Mouse (Mus musculus) myocyte (in vitro differentiated cells): ENCODE results near the gene Gcn1l1. TPM values are rescaled to one million over a fixed set of nuclear protein-coding genes. Genes with fewer than 3 reads are reported as not detected.

Experiments
- H3K27me3 ChIP-seq: one replicate; pipeline ENCODE4 v1.6.1; 2011; ENCODE audit not compliant: control insufficient read depth, insufficient read depth, insufficient read length
- H3K36me3 ChIP-seq: one replicate; pipeline ENCODE4 v1.6.1; 2011; ENCODE audit not compliant: control insufficient read depth, insufficient read depth
- H3K4me2 ChIP-seq: one replicate; pipeline ENCODE4 v1.6.1; 2011; ENCODE audit warnings: low read depth, control low read depth
- H3K4me3 ChIP-seq: one replicate; pipeline ENCODE4 v1.5.1; 2011; ENCODE audit warnings: mild to moderate bottlenecking, control low read depth, moderate library complexity
- H3K79me2 ChIP-seq: one replicate; pipeline ENCODE4 v1.6.1; 2011; ENCODE audit not compliant: control insufficient read depth, insufficient read depth
- H3ac ChIP-seq: one replicate; pipeline ENCODE4 v1.6.1; 2011; ENCODE audit not compliant: control insufficient read depth, insufficient read length
- CEBPB ChIP-seq: IDR thresholded peaks from 2 replicates; pipeline ENCODE4 v1.6.1; 2011; ENCODE audit warnings: mild to moderate bottlenecking, moderate library complexity; ENCODE audit not compliant: poor library complexity, insufficient read depth, severe bottlenecking
- E2F4 ChIP-seq: IDR thresholded peaks from one replicate; pipeline ENCODE4 v1.6.1; 2011; ENCODE audit warnings: mild to moderate bottlenecking, control low read depth, moderate library complexity; ENCODE audit not compliant: insufficient read depth
- MAX ChIP-seq: IDR thresholded peaks from one replicate; pipeline ENCODE4 v1.6.1; 2011; ENCODE audit warnings: low read depth, mild to moderate bottlenecking, control low read depth
- MYOD1 ChIP-seq, 3 experiments: IDR thresholded peaks; one replicate each; pipeline ENCODE4 v1.6.1; 2011; ENCODE audit warnings: control low read depth in 2 of 3, low read depth in 2 of 3, mild to moderate bottlenecking in 2 of 3, moderate library complexity in 1 of 3; ENCODE audit not compliant: insufficient read length in 2 of 3, control insufficient read depth in 1 of 3
- MYOG ChIP-seq, 3 experiments: IDR thresholded peaks; one replicate each; pipeline ENCODE4 v1.6.1; 2011; ENCODE audit warnings: control low read depth in 2 of 3, low read depth in 2 of 3, mild to moderate bottlenecking in 2 of 3; ENCODE audit not compliant: insufficient read length in 2 of 3, control insufficient read depth in 1 of 3, insufficient read depth in 1 of 3
- POLR2A ChIP-seq: IDR thresholded peaks from one replicate; pipeline ENCODE4 v1.6.1; 2011; ENCODE audit warnings: low read depth, mild to moderate bottlenecking, control low read depth, moderate library complexity; ENCODE audit not compliant: insufficient read length
- POLR2AphosphoS2 ChIP-seq: IDR thresholded peaks from one replicate; pipeline ENCODE4 v1.6.1; 2011; ENCODE audit warnings: low read depth, control low read depth; ENCODE audit not compliant: insufficient read length
- REST ChIP-seq: IDR thresholded peaks from one replicate; pipeline ENCODE4 v1.6.1; 2011; ENCODE audit warnings: mild to moderate bottlenecking, control low read depth, moderate library complexity; ENCODE audit not compliant: insufficient read depth, insufficient read length
- SRF ChIP-seq: IDR thresholded peaks from one replicate; pipeline ENCODE4 v1.6.1; 2011; ENCODE audit warnings: low read depth; ENCODE audit not compliant: control insufficient read depth, insufficient read length
- TCF12 ChIP-seq: IDR thresholded peaks from one replicate; pipeline ENCODE4 v1.6.1; 2011; ENCODE audit warnings: mild to moderate bottlenecking, control low read depth; ENCODE audit not compliant: poor library complexity, insufficient read depth, severe bottlenecking
- TCF3 ChIP-seq: IDR thresholded peaks from one replicate; pipeline ENCODE4 v1.6.1; 2011; ENCODE audit warnings: low read depth, control low read depth; ENCODE audit not compliant: insufficient read length
- USF1 ChIP-seq: IDR thresholded peaks from one replicate; pipeline ENCODE4 v1.6.1; 2011; ENCODE audit warnings: low read depth, mild to moderate bottlenecking, control low read depth, moderate library complexity
- polyA plus RNA-seq: library from polyadenylated mRNA; unstranded; fragments of >200 nt; fragmentation: generic; extraction: Trizol; gene quantifications from one replicate; pipeline ENCODE4 v1.2.1, GENCODE M21; 2012; ENCODE audit warnings: missing spikeins

Gcn1l1 gene
- polyA plus RNA-seq, 1 experiment = 49.4 TPM

GRCm38 (mm10) chr5:115554536-115555291, 10.3 kb upstream of the Gcn1l1 start:
- H3K27me3 ChIP-seq = no peaks in the 10 kb centered on the region
- H3K4me3 ChIP-seq = no peak overlapping the region
- peaks cover 2% of the 10 kb centered on the region for H3K79me2 ChIP-seq
- TF ChIP-seq TCF12 = no peak
- TF ChIP-seq POLR2A = no peak
- no peak for TF ChIP-seq CEBPB
- no peak overlapping the region for H3ac ChIP-seq
- no peak overlapping the region for H3K4me2 ChIP-seq
- no peaks in the 10 kb centered on the region for H3K36me3 ChIP-seq

DNA sequence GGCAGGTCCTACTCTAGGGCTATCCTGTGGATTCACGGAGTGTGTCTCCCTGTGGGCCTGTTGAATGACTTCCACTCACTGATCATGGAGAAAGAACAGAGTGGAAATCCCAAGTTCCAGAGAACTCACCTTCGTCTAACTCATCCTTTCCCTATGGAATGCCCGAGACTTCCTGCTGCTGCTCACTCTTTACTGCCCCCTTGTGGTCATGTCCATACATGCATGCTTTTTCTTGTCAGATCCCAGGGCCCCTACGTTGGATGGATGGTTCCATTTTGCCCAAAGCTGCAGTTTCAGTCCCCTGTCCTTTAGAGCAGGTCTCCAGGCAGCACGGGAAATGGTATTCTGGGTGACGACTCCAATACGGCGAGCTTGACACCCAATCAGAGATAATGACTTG, 8.8 kb upstream of the Gcn1l1 start:
- no peak overlapping the region for H3K4me3 ChIP-seq
- no peaks in the 10 kb centered on the region for H3K27me3 ChIP-seq
- H3ac ChIP-seq = no peak overlapping the region
- H3K79me2 ChIP-seq = peaks cover 17% of the 10 kb centered on the region
- peaks cover 8% of the 10 kb centered on the region for H3K36me3 ChIP-seq
- TF ChIP-seq POLR2A (no peak), POLR2AphosphoS2 (peak; percentile 24)
- H3K4me2 ChIP-seq = no peak overlapping the region

DNA sequence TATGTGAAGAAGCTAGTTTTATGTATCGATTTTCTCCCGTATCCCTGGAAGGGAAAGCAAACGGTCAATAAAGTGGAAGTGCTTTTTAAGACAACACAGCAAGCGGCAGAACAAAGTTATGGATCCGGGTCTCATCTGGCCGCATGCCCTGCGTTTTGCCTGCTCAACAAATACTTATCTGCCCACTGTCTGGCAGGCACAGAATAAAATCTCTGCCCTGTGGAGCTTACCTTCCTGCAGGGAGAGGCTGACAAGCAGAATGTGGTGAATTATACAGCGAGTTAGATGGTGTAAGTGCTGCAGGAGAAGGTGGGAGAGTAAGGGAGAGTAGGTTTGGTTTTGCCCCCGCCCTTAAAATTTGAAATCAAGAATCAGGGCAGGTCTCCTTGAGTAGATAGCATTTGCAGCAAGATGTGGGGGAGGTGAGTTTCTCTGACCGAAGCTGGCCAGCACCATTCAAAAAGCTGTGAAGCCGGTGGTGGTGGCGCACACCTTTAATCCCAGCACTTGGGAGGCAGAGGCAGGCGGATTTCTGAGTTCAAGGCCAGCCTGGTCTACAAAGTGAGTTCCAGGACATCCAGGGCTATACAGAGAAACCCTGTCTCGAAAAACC, 6.8 kb upstream of the Gcn1l1 start:
- peaks cover 29% of the 10 kb centered on the region for H3K79me2 ChIP-seq
- H3ac ChIP-seq = no peak overlapping the region
- TF ChIP-seq E2F4 (no peak), MYOG (IDR thresholded peaks at IDR 0.05; ENCODE audit: control insufficient read depth in 1 of 3, insufficient read depth in 1 of 3, insufficient read length in 2 of 3, low read depth in 2 of 3) (no peak), USF1 (no peak), REST (no peak), CEBPB (no peak), POLR2AphosphoS2 (no peak), MAX (no peak), TCF12 (no peak), TCF3 (no peak), MYOD1 (IDR thresholded peaks at IDR 0.05; ENCODE audit: control insufficient read depth in 1 of 3, insufficient read length in 2 of 3, low read depth in 2 of 3) (no peak), POLR2A (no peak), SRF (no peak)
- no peak overlapping the region for H3K4me2 ChIP-seq
- peaks cover 27% of the 10 kb centered on the region for H3K36me3 ChIP-seq
- no peaks in the 10 kb centered on the region for H3K27me3 ChIP-seq
- no peak overlapping the region for H3K4me3 ChIP-seq

DNA sequence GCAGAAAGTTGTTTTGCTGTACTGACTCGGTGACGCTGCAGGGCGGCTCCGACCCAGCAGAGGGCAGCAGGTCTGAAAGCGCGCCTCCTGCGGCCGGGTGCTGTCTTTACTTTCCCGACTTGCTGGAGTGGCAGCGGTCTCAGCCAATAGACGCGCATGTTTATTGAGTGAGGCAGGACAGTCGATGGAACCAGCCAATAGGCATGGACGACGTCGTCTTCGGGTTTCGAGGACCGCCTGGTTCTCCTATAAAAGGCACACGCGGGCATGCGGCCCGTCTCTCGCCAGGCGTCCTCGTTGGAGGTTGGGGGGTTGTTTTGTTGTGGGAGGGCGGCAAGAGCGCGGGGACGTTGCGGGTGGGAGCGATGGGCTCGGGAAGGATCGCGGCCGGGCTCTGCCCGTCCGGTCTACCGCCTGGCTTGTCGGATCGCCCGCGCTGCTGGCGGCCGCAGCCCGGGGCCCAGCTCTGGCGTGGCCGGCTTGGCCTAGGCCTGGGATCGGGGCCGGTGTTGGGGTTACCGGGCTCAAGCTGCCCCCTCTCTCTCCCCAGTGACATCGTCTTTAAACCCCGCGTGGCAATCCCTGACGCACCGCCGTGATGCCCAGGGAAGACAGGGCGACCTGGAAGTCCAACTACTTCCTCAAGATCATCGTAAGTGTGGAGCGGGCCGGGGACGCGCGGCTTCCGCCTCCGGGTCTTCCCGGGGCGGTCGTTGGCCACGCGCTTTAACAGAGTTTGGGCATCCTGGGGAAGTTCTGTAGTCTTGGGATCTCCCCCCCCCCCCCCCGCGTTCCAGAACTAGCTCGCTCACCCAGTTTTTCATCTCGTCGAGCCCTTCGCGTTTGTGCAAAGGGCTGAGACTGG, 5.6 kb upstream of the Gcn1l1 start, which contains the start of gene Rplp0:
Gene Rplp0 (plus strand): TSS at position 231 of the 865 bp plus-strand sequence.
- Histone ChIP-seq H3K4me3 (peak within 1 kb of the TSS; percentile 77), H3K27me3 (no peaks in the 10 kb centered on the region), H3ac (peak within 1 kb of the TSS; percentile 35), H3K4me2 (peak within 1 kb of the TSS; percentile 100), H3K79me2 (peaks cover 31% of the 10 kb centered on the region), H3K36me3 (peaks cover 37% of the 10 kb centered on the region)
- TF ChIP-seq REST (peak; percentile 17), POLR2AphosphoS2 (peak; percentile 96), USF1 (no peak), SRF (peak; percentile 67), MYOD1 (IDR thresholded peaks at IDR 0.05; ENCODE audit: control insufficient read depth in 1 of 3, insufficient read length in 2 of 3, low read depth in 2 of 3) (peak in 1 of 3 experiments; percentile 1), E2F4 (no peak), CEBPB (no peak), MYOG (IDR thresholded peaks at IDR 0.05; ENCODE audit: control insufficient read depth in 1 of 3, insufficient read depth in 1 of 3, insufficient read length in 2 of 3, low read depth in 2 of 3) (peak in 1 of 3 experiments; percentile 11), TCF12 (no peak), POLR2A (peak; percentile 99), TCF3 (no peak), MAX (peak; percentile 66)

GRCm38 (mm10) chr5:115560336-115560905, 4.6 kb upstream of the Gcn1l1 start:
- TF ChIP-seq MAX (no peak), TCF12 (no peak), POLR2AphosphoS2 (peak; percentile 38), TCF3 (no peak), POLR2A (peak; percentile 8)
- Histone ChIP-seq H3K4me3 (peak overlapping the region; percentile 77), H3K27me3 (no peaks in the 10 kb centered on the region), H3K79me2 (peaks cover 37% of the 10 kb centered on the region), H3ac (peak overlapping the region; percentile 35), H3K36me3 (peaks cover 37% of the 10 kb centered on the region), H3K4me2 (peak overlapping the region; percentile 100)
